Mouse (Mus musculus) E14TG2a.4 (cell line): ENCODE data around the gene Fcgr1.
"Not testable (repeated sequence)": the region's sequence is repeated elsewhere in the genome, so short reads cannot be mapped to it uniquely, and the experiment has no call there.

Experiments used
- H3K27me3 ChIP-seq: 2 replicates; pipeline ENCODE4 v1.6.1; 2014; ENCODE audit warnings: low read length, control low read depth; ENCODE audit not compliant: insufficient read depth
- H3K36me3 ChIP-seq: 2 replicates; pipeline ENCODE4 v1.6.1; 2014; ENCODE audit warnings: low read length, control low read depth; ENCODE audit not compliant: insufficient read depth
- H3K4me1 ChIP-seq: replicated peaks from 2 replicates; pipeline ENCODE4 v1.6.1; 2014; ENCODE audit warnings: low read depth, low read length, control low read depth
- H3K4me3 ChIP-seq: replicated peaks from 2 replicates; pipeline ENCODE4 v1.5.1; 2014; ENCODE audit warnings: mild to moderate bottlenecking, low read length
- H3K9me3 ChIP-seq: 2 replicates; pipeline ENCODE4 v1.6.1; 2014; ENCODE audit warnings: low read length, control low read depth
- CTCF ChIP-seq: conservative IDR thresholded peaks from 2 replicates; pipeline ENCODE4 v1.5.1; 2014; ENCODE audit warnings: low read length
- NANOG ChIP-seq: IDR thresholded peaks from 2 replicates; pipeline ENCODE4 v1.6.1; 2014; ENCODE audit warnings: borderline replicate concordance, low read length, mixed read lengths
- POU5F1 ChIP-seq: IDR thresholded peaks from 2 replicates; pipeline ENCODE4 v1.6.1; 2014; ENCODE audit warnings: low read length, borderline replicate concordance

The Fcgr1 gene

GRCm38 (mm10) chr3:96292641-96293040 lies 1.1 kb downstream of the Fcgr1 start:
- H3K27me3 ChIP-seq, result peaks cover 4% of the 10 kb centered on the region; the same call in 1 of the 2 replicates
- H3K4me1 ChIP-seq, result peaks cover 41% of the 10 kb centered on the region
- H3K4me3 ChIP-seq, result 0 out of 2 replicates have a peak overlapping the region, but pooled peaks have one; percentile 2
- TF ChIP-seq NANOG (no peak), CTCF (no peak), POU5F1 (no peak)
- H3K9me3 ChIP-seq, result peaks cover 2% of the 10 kb centered on the region
- no peaks in the 10 kb centered on the region for H3K36me3 ChIP-seq

GRCm38 (mm10) chr3:96290727-96291126 lies 3.0 kb downstream of the Fcgr1 start:
- not testable (repeated sequence) for H3K27me3 ChIP-seq, H3K4me3 ChIP-seq, H3K36me3 ChIP-seq
- H3K4me1 ChIP-seq, result peaks cover 41% of the 10 kb centered on the region
- peaks cover 11% of the 10 kb centered on the region for H3K9me3 ChIP-seq

GRCm38 (mm10) chr3:96289201-96289600 lies 4.6 kb downstream of the Fcgr1 start:
- TF ChIP-seq CTCF (no peak), NANOG (peak; percentile 78)
- H3K4me1 ChIP-seq, result peaks cover 42% of the 10 kb centered on the region
- peaks cover 11% of the 10 kb centered on the region for H3K9me3 ChIP-seq
- H3K27me3 ChIP-seq, result peaks cover 4% of the 10 kb centered on the region
- no peaks in the 10 kb centered on the region for H3K36me3 ChIP-seq
- no peak overlapping the region for H3K4me3 ChIP-seq

- peaks cover 35% of the 10 kb centered on the region for H3K4me1 ChIP-seq
- not testable (repeated sequence) for H3K36me3 ChIP-seq, H3K27me3 ChIP-seq, H3K4me3 ChIP-seq
- peaks cover 11% of the 10 kb centered on the region for H3K9me3 ChIP-seq
- TF ChIP-seq CTCF, result peak; percentile 85
These were observed 6.4 kb downstream of the Fcgr1 start for GRCm38 (mm10) chr3:96287334-96287733.

GRCm38 (mm10) chr3:96284457-96284856 lies 9.3 kb downstream of the Fcgr1 start:
- no peak for TF ChIP-seq POU5F1
- TF ChIP-seq CTCF, result peak; percentile 44
- Histone ChIP-seq H3K4me1 (peaks cover 36% of the 10 kb centered on the region), H3K4me3 (no peak overlapping the region), H3K27me3 (peaks cover 3% of the 10 kb centered on the region; the same call in 1 of the 2 replicates), H3K9me3 (peaks cover 11% of the 10 kb centered on the region), H3K36me3 (no peaks in the 10 kb centered on the region)

- H3K9me3 ChIP-seq, result no peaks in the 10 kb centered on the region
- no peak overlapping the region for H3K4me3 ChIP-seq
- no peaks in the 10 kb centered on the region for H3K36me3 ChIP-seq
- H3K4me1 ChIP-seq, result peaks cover 48% of the 10 kb centered on the region
- H3K27me3 ChIP-seq, result peaks cover 3% of the 10 kb centered on the region; the same call in 1 of the 2 replicates
- TF ChIP-seq CTCF (0 out of 2 replicates have a peak, but pooled peaks have one; percentile 15), NANOG (no peak), POU5F1 (no peak)
These were observed 13.1 kb downstream of the Fcgr1 start for GRCm38 (mm10) chr3:96280660-96281059.

GRCm38 (mm10) chr3:96277800-96278624 lies 15.8 kb downstream of the Fcgr1 start:
- Histone ChIP-seq H3K4me3 (peak overlapping the region; percentile 82), H3K9me3 (no peaks in the 10 kb centered on the region), H3K4me1 (peaks cover 52% of the 10 kb centered on the region), H3K27me3 (no peaks in the 10 kb centered on the region), H3K36me3 (no peaks in the 10 kb centered on the region)
- TF ChIP-seq POU5F1 (no peak), CTCF (peak; percentile 70)

- H3K4me3 ChIP-seq, result peak overlapping the region; percentile 82
- TF ChIP-seq NANOG (no peak), CTCF (peak; percentile 30; the same call in 1 of the 2 replicates)
- no peaks in the 10 kb centered on the region for H3K27me3 ChIP-seq
- H3K36me3 ChIP-seq, result no peaks in the 10 kb centered on the region
- no peaks in the 10 kb centered on the region for H3K9me3 ChIP-seq
- H3K4me1 ChIP-seq, result peaks cover 52% of the 10 kb centered on the region
These were observed 16.4 kb downstream of the Fcgr1 start for GRCm38 (mm10) chr3:96277428-96277799.
